Mouse (Mus musculus) ovary, postnatal 14 days (tissue): ENCODE data around the gene Kifap3.

Experiments used
- DNase-seq: peaks from one replicate; pipeline ENCODE4 v3.0.0; 2022; ENCODE audit warnings: low spot score

Kifap3 gene

DNA sequence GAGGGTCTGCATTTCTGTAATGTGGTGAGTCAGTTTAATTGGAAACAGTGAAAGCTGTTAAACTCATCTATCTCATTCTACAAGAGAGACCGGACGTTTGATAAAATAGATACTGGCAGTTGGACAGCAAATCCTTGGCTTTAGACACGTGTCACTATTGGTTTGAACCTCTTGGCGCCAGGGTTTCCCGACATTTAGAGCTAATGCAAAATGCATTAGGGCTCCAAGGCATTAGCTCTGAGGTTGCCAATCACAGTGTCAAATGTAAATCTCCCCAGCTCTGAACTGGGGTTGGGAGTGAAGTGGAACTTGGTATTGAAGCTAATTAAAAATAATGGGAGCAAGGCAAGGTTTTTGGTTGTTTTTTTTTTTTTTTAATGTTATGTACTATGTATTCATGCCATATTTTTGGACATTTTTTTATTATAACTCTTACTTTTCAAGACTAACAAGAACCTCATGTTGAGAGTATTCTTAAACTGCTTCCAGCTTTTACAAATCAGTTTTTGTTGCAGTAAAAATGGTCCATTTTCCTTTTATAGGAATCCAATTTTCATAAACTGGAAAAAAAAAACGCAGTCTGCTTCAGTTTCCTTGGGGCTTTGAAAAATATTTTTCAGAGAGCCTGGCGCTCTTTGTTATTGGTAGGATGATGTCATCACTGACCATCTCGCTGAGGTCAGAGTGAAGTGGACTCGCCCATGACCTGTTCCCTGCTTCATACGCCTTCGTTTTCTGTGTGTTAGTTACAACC lies 114.6 kb downstream of the Kifap3 start:
- no peak for DNase-seq

GRCm38 (mm10) chr1:163898291-163898764 lies 118.9 kb downstream of the Kifap3 start:
- no peak for DNase-seq

DNA sequence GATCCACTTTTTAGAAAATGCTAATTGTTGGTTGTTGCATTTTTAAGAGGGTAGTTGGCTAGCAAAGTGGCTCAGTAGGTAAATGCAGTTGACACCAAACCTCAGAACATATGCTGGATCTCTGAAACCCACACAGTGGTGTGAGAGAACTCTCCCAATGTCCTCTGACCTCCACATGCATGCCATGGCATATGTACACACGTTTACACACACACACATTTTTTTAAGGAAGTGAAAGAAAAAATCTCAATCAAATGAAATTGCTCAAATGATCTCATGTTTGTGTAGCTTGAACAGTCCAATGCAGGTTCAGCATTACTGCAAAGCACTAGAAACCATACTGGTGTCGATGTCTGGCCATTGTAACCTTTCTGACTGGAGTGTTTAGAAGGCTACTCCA lies 120.2 kb downstream of the Kifap3 start:
- DNase-seq, result no peak

GRCm38 (mm10) chr1:163900168-163900567 lies 120.8 kb downstream of the Kifap3 start:
- no peak for DNase-seq

GRCm38 (mm10) chr1:163903411-163903810 lies 124.0 kb downstream of the Kifap3 start:
- DNase-seq, result no peak

DNA sequence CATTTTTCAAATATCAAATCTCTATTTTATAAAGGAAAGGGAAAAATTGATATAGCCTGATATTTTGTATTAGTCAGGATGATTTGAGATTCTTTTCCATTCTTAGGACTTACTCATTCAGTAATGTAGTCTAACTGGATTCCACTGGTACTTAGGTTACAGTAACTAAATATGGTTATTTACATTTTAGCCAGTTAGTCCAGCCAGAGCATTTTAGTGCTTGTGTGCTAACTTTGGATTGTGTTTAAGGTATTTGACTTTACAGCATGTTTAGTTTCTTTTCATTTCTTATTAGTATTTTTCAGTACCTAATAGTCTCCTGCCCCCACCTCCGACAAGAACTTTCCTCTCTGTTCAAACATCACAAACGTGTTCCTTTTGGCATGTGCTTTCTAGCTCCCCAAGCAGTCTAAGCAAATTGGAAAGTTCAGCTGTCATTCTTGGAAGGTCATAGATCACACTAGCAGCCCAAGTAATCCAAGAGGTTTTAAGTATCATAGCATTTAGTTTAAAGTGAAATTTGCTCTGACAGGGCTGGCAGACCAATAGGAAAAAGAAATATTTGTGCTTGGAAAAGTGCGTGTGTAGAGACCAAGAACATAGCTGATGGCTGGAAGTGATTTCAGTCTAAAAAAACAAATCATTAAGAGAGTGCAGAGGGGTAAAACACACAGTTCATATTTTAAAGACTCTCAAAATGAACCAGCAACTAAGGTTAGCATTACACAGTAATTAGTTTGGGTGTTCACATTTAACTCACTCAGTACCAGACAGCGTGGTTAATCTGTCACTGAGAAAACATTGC lies 127.8 kb downstream of the Kifap3 start:
- DNase-seq, result no peak

DNA sequence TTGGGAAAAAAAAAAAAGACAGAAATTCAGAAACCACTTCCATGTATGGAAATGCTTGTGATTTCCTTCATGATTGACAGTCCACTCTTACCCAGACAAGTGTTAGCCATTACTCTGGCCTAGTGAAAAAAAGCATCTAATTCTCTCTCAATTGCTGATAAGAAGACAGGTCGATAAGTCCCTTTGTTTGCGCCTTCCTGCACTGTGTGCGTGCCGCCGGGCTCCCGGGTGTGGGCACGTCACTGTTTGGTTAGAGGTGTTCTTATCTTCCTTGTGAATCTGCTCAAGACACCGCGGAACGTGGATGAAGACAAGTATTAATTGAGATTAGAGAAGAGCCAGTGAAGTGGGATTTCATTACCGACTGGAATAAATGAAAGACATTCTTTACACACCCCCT lies 129.0 kb downstream of the Kifap3 start:
- DNase-seq, result no peak

- peak; percentile 33 for DNase-seq
Observed at GRCm38 (mm10) chr1:163910343-163910742, 131.0 kb downstream of the Kifap3 start.

DNA sequence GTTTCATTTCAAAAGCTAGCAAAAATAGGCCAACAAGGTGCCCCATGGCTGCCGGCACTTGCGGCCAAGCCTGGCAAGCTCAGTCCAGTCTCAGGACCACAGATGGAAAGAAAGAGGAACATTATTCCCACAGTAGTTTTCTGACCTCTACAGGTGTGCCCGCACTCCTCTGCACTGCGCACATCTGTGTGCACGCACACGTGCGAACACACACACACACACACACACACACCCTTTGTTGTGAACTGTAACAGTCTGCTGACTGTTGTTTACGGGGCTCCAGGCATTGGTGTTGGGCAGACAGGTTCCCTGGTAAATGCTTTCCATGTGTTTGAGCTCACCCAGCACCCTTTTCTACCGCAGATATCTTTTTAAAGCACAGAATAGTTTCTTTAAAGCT lies 131.4 kb downstream of the Kifap3 start:
- no peak for DNase-seq

GRCm38 (mm10) chr1:163911981-163912380 lies 132.6 kb downstream of the Kifap3 start:
- DNase-seq, result no peak

DNA sequence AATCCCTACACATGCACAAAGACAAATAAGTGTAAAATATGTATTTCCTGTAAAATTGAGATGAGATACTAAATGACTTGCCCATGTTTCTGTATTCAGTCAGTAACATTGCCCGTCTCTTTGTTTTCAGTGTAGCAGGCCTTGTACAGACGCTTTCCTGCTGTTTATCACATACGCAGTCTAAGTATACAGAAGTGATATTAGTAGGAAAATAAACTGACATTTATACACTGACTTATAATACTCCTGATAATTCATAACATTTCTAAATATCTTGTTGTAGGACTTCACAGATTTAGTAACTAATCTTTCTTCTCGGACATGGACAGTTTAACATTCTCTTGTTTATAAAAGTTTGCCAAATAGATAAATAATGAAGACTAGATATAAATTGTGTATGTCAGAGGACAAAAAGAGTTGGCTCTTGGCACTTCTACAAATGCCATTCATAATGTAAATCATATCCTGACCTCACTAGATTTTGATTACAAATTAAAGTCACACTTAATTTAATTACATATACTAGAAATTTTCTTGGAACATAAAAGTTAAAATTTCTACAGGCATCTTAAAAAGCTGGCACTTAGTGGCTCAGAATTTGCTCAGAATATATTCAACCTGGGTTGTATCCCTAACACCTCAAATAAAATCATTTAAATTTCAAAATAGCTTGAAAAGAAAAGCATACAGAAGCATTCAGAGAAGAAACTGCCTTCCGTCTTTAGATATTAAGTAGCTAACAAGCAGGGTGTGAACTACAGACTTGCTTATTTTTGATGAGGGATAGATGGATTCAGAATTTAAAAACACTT lies 138.2 kb downstream of the Kifap3 start:
- DNase-seq, result no peak

- no peak for DNase-seq
Observed at GRCm38 (mm10) chr1:163924093-163924492, 144.7 kb downstream of the Kifap3 start.

DNA sequence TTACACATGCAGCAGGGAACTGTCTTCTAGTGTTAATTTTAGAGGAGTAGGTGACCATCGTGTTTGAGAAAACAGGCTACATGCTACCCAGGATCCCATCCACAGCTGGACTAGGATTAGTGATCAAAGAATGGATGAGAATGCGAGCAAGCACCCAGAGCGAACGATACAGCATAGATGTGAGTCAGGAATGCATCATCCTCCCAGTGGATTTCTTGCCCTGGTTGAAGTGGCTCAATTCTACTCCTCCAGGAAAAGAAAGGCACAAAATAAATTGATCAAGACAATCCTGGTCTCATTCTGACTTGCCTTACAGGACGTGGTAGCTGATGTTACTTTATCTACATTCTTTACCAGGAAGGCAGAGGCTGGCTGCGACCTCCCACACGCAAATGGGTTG lies 149.5 kb downstream of the Kifap3 start, which contains the start of gene Scyl3:
TSS of gene Scyl3 (plus strand) at position 255 of the 400 bp plus-strand sequence.
- no peak for DNase-seq

GRCm38 (mm10) chr1:163929636-163930457 lies 150.5 kb downstream of the Kifap3 start:
- DNase-seq, result peak; percentile 88

- peak; percentile 9 for DNase-seq
Observed at GRCm38 (mm10) chr1:163930458-163930794, 151.0 kb downstream of the Kifap3 start.

DNA sequence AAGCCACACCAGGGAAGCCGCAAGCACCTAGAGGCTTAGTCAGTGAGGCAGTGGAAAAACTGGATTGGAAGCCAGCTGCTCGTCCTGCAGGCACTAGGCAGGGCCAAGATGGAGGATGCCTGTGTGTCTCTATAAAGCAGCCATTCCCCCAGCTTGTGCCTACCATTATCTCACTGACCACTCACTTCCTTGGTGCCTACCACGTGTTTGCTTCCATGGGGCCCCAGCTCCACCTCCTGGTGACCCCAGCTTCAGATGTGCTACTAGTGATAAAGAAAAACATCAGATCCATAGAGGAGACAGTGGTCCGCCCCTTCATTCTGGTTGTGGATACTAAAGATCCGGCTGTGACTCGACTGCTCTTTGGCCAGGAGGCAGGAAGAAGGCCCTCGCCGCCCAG lies 152.4 kb downstream of the Kifap3 start:
- DNase-seq, result no peak

DNA sequence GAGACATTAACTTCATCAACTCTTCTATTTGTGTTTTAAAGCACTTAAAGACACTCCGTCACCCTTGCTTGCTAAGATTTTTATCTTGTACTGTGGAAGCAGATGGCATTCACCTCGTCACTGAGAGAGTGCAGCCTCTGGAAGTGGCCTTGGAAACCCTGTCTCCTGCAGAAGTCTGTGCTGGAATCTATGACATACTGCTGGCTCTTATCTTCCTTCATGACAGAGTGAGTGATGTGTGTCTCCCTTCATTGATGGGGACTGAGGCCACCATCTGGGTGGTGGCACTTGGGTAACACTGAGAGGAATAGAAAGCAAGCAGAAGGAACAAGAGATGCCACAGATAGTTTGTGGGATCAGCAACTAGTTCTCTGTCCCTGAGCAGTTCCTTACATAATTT lies 155.2 kb downstream of the Kifap3 start:
- no peak for DNase-seq

DNA sequence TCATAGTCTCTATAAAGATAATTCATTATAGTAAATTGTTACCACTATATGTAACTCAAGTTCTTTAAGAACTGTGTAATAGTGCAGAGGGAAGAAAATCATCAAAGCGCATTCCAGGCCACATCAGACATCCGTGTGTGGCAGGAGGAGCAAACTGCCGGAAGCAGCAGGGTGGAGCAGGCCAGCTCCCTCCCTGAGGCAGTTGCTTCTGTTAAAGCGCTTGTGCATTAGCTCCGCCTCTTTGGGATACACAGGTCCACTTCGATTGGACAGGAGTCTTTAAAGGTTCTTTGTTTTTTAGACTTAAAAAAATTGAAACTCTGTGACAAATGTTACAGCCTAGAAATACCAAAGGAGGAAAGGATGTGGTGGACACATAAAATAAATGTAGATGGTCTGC lies 162.7 kb downstream of the Kifap3 start:
- no peak for DNase-seq

- no peak for DNase-seq
Observed at GRCm38 (mm10) chr1:163953396-163953795, 174.0 kb downstream of the Kifap3 start.

DNA sequence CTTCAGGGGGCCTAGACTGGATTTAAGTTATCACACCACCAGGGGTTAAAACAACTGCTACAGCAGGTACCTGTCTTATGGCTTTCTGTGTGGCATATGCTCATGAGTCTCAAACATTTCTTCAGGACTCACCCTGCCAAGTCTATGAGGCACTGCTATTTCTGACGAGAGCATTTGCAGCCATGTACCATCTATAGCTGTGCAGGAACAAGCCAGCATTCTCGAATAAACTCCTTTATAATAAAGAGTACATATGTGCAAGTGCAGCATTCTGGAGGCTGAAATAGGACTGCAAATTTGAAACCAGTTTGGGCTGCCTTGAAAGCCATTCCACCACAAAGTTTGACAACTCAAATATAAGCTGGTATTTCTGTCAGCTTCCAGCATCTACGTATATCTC lies 178.7 kb downstream of the Kifap3 start:
- DNase-seq, result no peak

DNA sequence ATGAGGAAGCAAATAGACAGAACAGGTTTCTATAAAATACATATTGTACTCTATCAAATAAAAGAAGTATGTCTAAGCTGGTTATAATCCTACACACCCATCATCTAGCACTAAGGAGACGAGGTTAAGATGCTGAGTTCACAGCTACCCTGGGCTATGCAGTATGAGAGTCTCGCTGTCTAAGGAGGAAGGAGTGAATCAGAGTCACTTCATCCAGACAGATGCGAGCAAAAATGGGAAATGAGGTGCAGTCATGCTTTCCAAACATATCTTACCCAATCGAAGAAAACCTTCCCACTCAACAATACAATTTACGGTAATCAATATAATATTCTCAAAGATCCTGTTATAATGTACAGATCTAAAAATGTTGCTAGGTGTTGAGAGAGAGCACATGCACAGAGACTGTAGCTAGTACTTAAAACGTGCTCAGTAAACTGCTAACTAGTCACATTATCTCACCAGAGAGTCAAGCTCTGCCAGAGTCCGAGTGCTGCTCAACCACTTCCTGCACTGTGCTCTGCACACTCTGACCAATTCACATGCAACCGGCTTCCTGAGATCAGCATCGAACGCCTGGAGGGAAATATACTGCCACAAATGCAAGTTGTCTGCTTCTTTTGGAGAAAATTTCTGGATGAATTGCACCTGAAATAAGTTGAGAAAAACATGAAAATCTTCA lies 184.8 kb downstream of the Kifap3 start:
- no peak for DNase-seq
